ENCODE assay signal across 14 mouse cellular contexts in the genomic region with DNA sequence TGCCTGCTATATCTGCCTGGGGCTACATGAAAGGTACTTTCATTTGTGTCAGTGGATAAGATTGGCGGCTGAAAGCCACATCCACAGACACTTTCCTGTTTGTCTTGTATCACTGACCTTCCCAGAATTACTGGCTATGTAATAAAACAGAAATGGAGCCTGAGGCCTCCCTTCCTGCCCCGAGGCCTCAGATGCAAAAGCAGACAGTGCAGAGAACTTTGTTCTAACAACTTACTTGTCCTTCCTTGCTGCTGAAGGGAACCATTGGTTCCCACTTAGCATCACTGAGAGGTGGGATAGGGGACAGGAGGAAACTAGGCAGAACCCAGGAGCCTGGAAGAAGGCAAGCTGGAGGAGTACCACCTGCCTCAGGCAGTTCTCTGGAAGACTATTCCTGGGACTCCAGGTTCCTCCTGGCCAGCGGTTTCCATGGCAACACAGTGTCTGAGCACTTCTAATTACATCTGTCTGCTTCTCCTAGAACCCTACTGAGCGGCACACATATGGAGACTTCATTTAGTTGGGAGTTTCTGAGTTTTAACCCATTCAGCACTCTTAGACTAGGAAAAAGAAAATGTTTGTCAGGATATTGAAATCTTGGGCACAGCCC. TPM values are rescaled to one million over a fixed set of nuclear protein-coding genes. Genes with fewer than 3 reads are reported as not detected.
DNase-seq lines count a peak whose midpoint lies in the region; ATAC-seq and TF ChIP-seq lines count a peak whose summit lies in the region.
"Had no signal": no experiment of that assay in that cellular context is flagged by ENCODE, and none has a peak within 500 bp of the region (broad histone marks: within the 10 kb centered on the region; RNA-seq: fewer than 3 reads in every experiment).

No protein-coding gene starts in this region.

- no peak overlapping the region for H3K4me2 ChIP-seq in hindbrain, embryonic 13.5 days
- no peak overlapping the region for H3K4me2 ChIP-seq in hindbrain, embryonic 12.5 days (replicated peaks)
- H3K4me2 ChIP-seq in hindbrain, postnatal 0 days (ENCODE audit: low read depth, low read length): no peak overlapping the region
- no peak overlapping the region for H3K4me2 ChIP-seq in neural tube, embryonic 11.5 days (ENCODE audit: low read depth)
- H3K4me2 ChIP-seq in heart, embryonic 11.5 days: no peak overlapping the region

- DNase-seq in brain, embryonic 14.5 days (ENCODE audit: low read depth): peak; percentile 79
- peak; percentile 73 for DNase-seq in hindbrain, postnatal 0 days (ENCODE audit: low spot score)
- DNase-seq in neural tube, embryonic 11.5 days (ENCODE audit: low spot score): peak; percentile 48
- no peak for DNase-seq in urinary bladder, adult 18-20 months (ENCODE audit: low spot score in 2 of 2)
- no peak for DNase-seq in cerebellum, adult 18-20 months
- DNase-seq: cerebellum, adult 9-11 months; gastrocnemius, postnatal 36 days; layer of hippocampus, postnatal 36 days; lung, postnatal 14 days had no signal

- ATAC-seq in hindbrain, embryonic 13.5 days (ENCODE audit: low FRiP score): peak; percentile 75
- no peak for ATAC-seq in hindbrain, embryonic 12.5 days (ENCODE audit: low FRiP score)
- peak; percentile 79 for ATAC-seq in hindbrain, postnatal 0 days
- ATAC-seq in neural tube, embryonic 11.5 days (ENCODE audit: insufficient read depth, low FRiP score, low TSS enrichment): no peak
- ATAC-seq in heart, embryonic 11.5 days (replicated peaks; ENCODE audit: insufficient number of reproducible peaks, low FRiP score, low TSS enrichment): no peak; the same call in 1 of the 2 replicates
- ATAC-seq: inflammation-experienced regulatory T-cells, adult 6 months had no signal

- no peaks in the 10 kb centered on the region for H3K27me3 ChIP-seq in hindbrain, embryonic 13.5 days
- H3K27me3 ChIP-seq in hindbrain, embryonic 12.5 days: no peaks in the 10 kb centered on the region
- H3K27me3 ChIP-seq in hindbrain, postnatal 0 days (ENCODE audit: insufficient read depth, low read length): no peaks in the 10 kb centered on the region
- H3K27me3 ChIP-seq in neural tube, embryonic 11.5 days (ENCODE audit: control insufficient read depth, insufficient read depth, low read length): no peaks in the 10 kb centered on the region
- H3K27me3 ChIP-seq in heart, embryonic 11.5 days (ENCODE audit: control insufficient read depth, insufficient read depth, low read length): no peaks in the 10 kb centered on the region

- no peak for TF ChIP-seq CTCF in brain, embryonic 14.5 days (IDR thresholded peaks at IDR 0.05; ENCODE audit: borderline replicate concordance, extremely low read depth, insufficient read depth, insufficient read length)
- TF ChIP-seq CTCF in hindbrain, postnatal 0 days (IDR thresholded peaks at IDR 0.05; ENCODE audit: low read depth): no peak

- H3K4me1 ChIP-seq in hindbrain, embryonic 13.5 days (replicated peaks): peaks cover 20% of the 10 kb centered on the region
- peaks cover 11% of the 10 kb centered on the region for H3K4me1 ChIP-seq in hindbrain, embryonic 12.5 days
- H3K4me1 ChIP-seq in hindbrain, postnatal 0 days (ENCODE audit: insufficient read depth, low read length): no peaks in the 10 kb centered on the region
- H3K4me1 ChIP-seq in neural tube, embryonic 11.5 days (ENCODE audit: control insufficient read depth, insufficient read depth, low read length): peaks cover 4% of the 10 kb centered on the region; the same call in 1 of the 2 replicates
- peaks cover 3% of the 10 kb centered on the region; the same call in 1 of the 2 replicates for H3K4me1 ChIP-seq in heart, embryonic 11.5 days (ENCODE audit: control insufficient read depth, insufficient read depth, low read length)

- no peak overlapping the region for H3K9ac ChIP-seq in hindbrain, embryonic 13.5 days
- H3K9ac ChIP-seq in hindbrain, embryonic 12.5 days: no peak overlapping the region
- H3K9ac ChIP-seq in hindbrain, postnatal 0 days (replicated peaks; ENCODE audit: low read length): no peak overlapping the region
- no peak overlapping the region for H3K9ac ChIP-seq in neural tube, embryonic 11.5 days (ENCODE audit: low read length)
- no peak overlapping the region for H3K9ac ChIP-seq in heart, embryonic 11.5 days (ENCODE audit: low read depth, low read length)

- H3K4me3 ChIP-seq in hindbrain, embryonic 13.5 days: no peak overlapping the region
- no peak overlapping the region for H3K4me3 ChIP-seq in hindbrain, embryonic 12.5 days
- H3K4me3 ChIP-seq in hindbrain, postnatal 0 days (ENCODE audit: low read length): no peak overlapping the region
- H3K4me3 ChIP-seq in neural tube, embryonic 11.5 days (ENCODE audit: low read depth, low read length): no peak overlapping the region
- no peak overlapping the region for H3K4me3 ChIP-seq in heart, embryonic 11.5 days (ENCODE audit: low read depth, low read length)

- TF ChIP-seq POLR2A in brain, embryonic 14.5 days (IDR thresholded peaks at IDR 0.05; ENCODE audit: borderline replicate concordance, extremely low read depth, insufficient read depth, insufficient read length, poor library complexity, severe bottlenecking): no peak

- peaks cover 24% of the 10 kb centered on the region for H3K36me3 ChIP-seq in hindbrain, embryonic 13.5 days
- H3K36me3 ChIP-seq in hindbrain, embryonic 12.5 days: peaks cover 32% of the 10 kb centered on the region
- no peaks in the 10 kb centered on the region for H3K36me3 ChIP-seq in hindbrain, postnatal 0 days (ENCODE audit: insufficient read depth, low read length)
- H3K36me3 ChIP-seq in neural tube, embryonic 11.5 days (ENCODE audit: control insufficient read depth, insufficient read depth, low read length): peaks cover 6% of the 10 kb centered on the region
- H3K36me3 ChIP-seq in heart, embryonic 11.5 days (ENCODE audit: control insufficient read depth, insufficient read depth, low read length): peaks cover 36% of the 10 kb centered on the region

- H3K27ac ChIP-seq in hindbrain, embryonic 13.5 days: peak overlapping the region; percentile 66
- no peak overlapping the region for H3K27ac ChIP-seq in hindbrain, embryonic 12.5 days
- 0 out of 2 replicates have a peak overlapping the region, but pooled peaks have one; percentile 13 for H3K27ac ChIP-seq in hindbrain, postnatal 0 days
- no peak overlapping the region for H3K27ac ChIP-seq in neural tube, embryonic 11.5 days (ENCODE audit: low read depth, low read length)
- H3K27ac ChIP-seq in heart, embryonic 11.5 days (ENCODE audit: low read depth, low read length): no peak overlapping the region
- H3K27ac ChIP-seq: stomach, postnatal 0 days had no signal

- WGBS in hindbrain, embryonic 13.5 days: 64% methylated on average over 4 of the region's 4 CpGs
- 64% methylated on average over 4 of the region's 4 CpGs for WGBS in hindbrain, embryonic 12.5 days
- 57% methylated on average over 4 of the region's 4 CpGs for WGBS in hindbrain, postnatal 0 days
- 48% methylated on average over 4 of the region's 4 CpGs for WGBS in neural tube, embryonic 11.5 days
- 74% methylated on average over 4 of the region's 4 CpGs for WGBS in heart, embryonic 11.5 days (ENCODE audit: insufficient replicate concordance)

- H3K9me3 ChIP-seq in hindbrain, embryonic 13.5 days: no peaks in the 10 kb centered on the region
- peaks cover 7% of the 10 kb centered on the region for H3K9me3 ChIP-seq in hindbrain, embryonic 12.5 days (replicated peaks)
- H3K9me3 ChIP-seq in hindbrain, postnatal 0 days (ENCODE audit: low read length): no peaks in the 10 kb centered on the region
- no peaks in the 10 kb centered on the region for H3K9me3 ChIP-seq in neural tube, embryonic 11.5 days (ENCODE audit: control insufficient read depth, low read length)
- 0 out of 2 replicates have a peak, but pooled peaks cover 2% of the 10 kb centered on the region for H3K9me3 ChIP-seq in heart, embryonic 11.5 days (replicated peaks; ENCODE audit: control insufficient read depth, low read length)

RNA-seq across cellular contexts. Expression of a gene that starts 26.1 kb away (rescaled TPM):
- 126 and 133 TPM in 2 replicates for polyA plus RNA-seq in hindbrain, embryonic 13.5 days (2015; fragmentation: Nextera tagmentation; extraction: Ambion mirVana)
- polyA plus RNA-seq in hindbrain, embryonic 12.5 days (2016; fragmentation: Nextera tagmentation; extraction: Ambion mirVana): 328 and 345 TPM in 2 replicates
- polyA plus RNA-seq in brain, embryonic 14.5 days (2012; rRNA removed): 54.2 and 79.7 TPM in 2 replicates
- 53.1 and 53.5 TPM in 2 replicates for total RNA-seq in hindbrain, postnatal 0 days (2014; rRNA removed)
- polyA plus RNA-seq in hindbrain, postnatal 0 days (2015; fragmentation: Nextera tagmentation; extraction: Ambion mirVana): 71.5 and 71.8 TPM in 2 replicates
- polyA plus RNA-seq in neural tube, embryonic 11.5 days (2014; fragmentation: Nextera tagmentation; extraction: Ambion mirVana): 204 and 214 TPM in 2 replicates
- 500 and 503 TPM in 2 replicates for polyA plus RNA-seq in heart, embryonic 11.5 days (2014; fragmentation: Nextera tagmentation; extraction: Ambion mirVana)

RNA-seq across cellular contexts. Expression of a gene that starts 58.2 kb away (rescaled TPM):
- polyA plus RNA-seq in hindbrain, embryonic 13.5 days (2015; fragmentation: Nextera tagmentation; extraction: Ambion mirVana): not detected in 2 replicates
- 0.26 TPM in 1 of 2 replicates, not detected in the other for polyA plus RNA-seq in hindbrain, embryonic 12.5 days (2016; fragmentation: Nextera tagmentation; extraction: Ambion mirVana)
- polyA plus RNA-seq in brain, embryonic 14.5 days (2012; rRNA removed): 0.25 and 0.43 TPM in 2 replicates
- not detected in 2 replicates for total RNA-seq in hindbrain, postnatal 0 days (2014; rRNA removed)
- polyA plus RNA-seq in hindbrain, postnatal 0 days (2015; fragmentation: Nextera tagmentation; extraction: Ambion mirVana): 0.18 and 0.21 TPM in 2 replicates
- not detected in 2 replicates for polyA plus RNA-seq in neural tube, embryonic 11.5 days (2014; fragmentation: Nextera tagmentation; extraction: Ambion mirVana)
- polyA plus RNA-seq in heart, embryonic 11.5 days (2014; fragmentation: Nextera tagmentation; extraction: Ambion mirVana): 1.00 and 1.0 TPM in 2 replicates
- total RNA-seq: gastrocnemius, postnatal 36 days had no signal
- polyA plus RNA-seq: inflammation-experienced regulatory T-cells, adult 6 months had no signal

Comparison
In these comparisons a context has a peak if more than half of its experiments do, and no peak if none do; other contexts are left out.
1. ATAC-seq: peak in hindbrain, embryonic 13.5 days (single experiment) and hindbrain, postnatal 0 days (single experiment); none in hindbrain, embryonic 12.5 days (single experiment), neural tube, embryonic 11.5 days (single experiment) and heart, embryonic 11.5 days (single experiment).
2. H3K27ac ChIP-seq: peak in hindbrain, embryonic 13.5 days (single experiment) and hindbrain, postnatal 0 days (single experiment); none in hindbrain, embryonic 12.5 days (single experiment), neural tube, embryonic 11.5 days (single experiment) and heart, embryonic 11.5 days (single experiment).
3. DNase-seq: peak in brain, embryonic 14.5 days (single experiment), hindbrain, postnatal 0 days (single experiment) and neural tube, embryonic 11.5 days (single experiment); none in urinary bladder, adult 18-20 months (0 of 2) and cerebellum, adult 18-20 months (0 of 2).